Mouse (Mus musculus): ENCODE measurements at regions not wholly inside any gene's neighbourhood (a gene's known extent, or its start where the extent isn't known, plus 50 kb on each side); places are given as distances from the start of the nearest gene placed in this dataset.

- no peak for TF ChIP-seq GATA1 (IDR thresholded peaks at IDR 0.05; ENCODE audit: low read length)
- no peak for TF ChIP-seq TAL1 (IDR thresholded peaks at IDR 0.05; ENCODE audit: low read length)
Measured at GRCm38 (mm10) chr16:9030717-9031116, 200.8 kb downstream of the 1810013L24Rik start.

All from erythroblast, embryonic 14.5 days (primary cell).